Mouse (Mus musculus) midbrain, embryonic 15.5 days (tissue): ENCODE results near the gene Plcb4. TPM values are rescaled to one million over a fixed set of nuclear protein-coding genes. Genes with fewer than 3 reads are reported as not detected.
"Not testable (repeated sequence)": the region's sequence is repeated elsewhere in the genome, so short reads cannot be mapped to it uniquely, and the experiment has no call there.

ENCODE experiments used
- ATAC-seq: fragments of 200-750 bp; cut with Nextera tagmentation; replicated peaks from 2 replicates; pipeline ENCODE4 v1.8.0; 2017; ENCODE audit warnings: moderate TSS enrichment
- H3K27ac ChIP-seq: fragments of 300-500 bp; sonication (generic); 2 replicates; pipeline ENCODE4 v1.5.1; 2015; ENCODE audit warnings: mild to moderate bottlenecking, inconsistent platforms
- H3K27me3 ChIP-seq: fragments of 300-500 bp; sonication (generic); replicated peaks from 2 replicates; pipeline ENCODE4 v1.6.1; 2015; ENCODE audit warnings: inconsistent platforms
- H3K36me3 ChIP-seq: fragments of 300-500 bp; sonication (generic); replicated peaks from 2 replicates; pipeline ENCODE4 v1.6.1; 2015; ENCODE audit warnings: inconsistent platforms
- H3K4me1 ChIP-seq: fragments of 300-500 bp; sonication (generic); 2 replicates; pipeline ENCODE4 v1.6.1; 2015; ENCODE audit warnings: inconsistent platforms
- H3K4me2 ChIP-seq: fragments of 300-500 bp; sonication (generic); 2 replicates; pipeline ENCODE4 v1.6.1; 2015; ENCODE audit warnings: inconsistent platforms, mild to moderate bottlenecking, moderate library complexity
- H3K4me3 ChIP-seq: fragments of 300-500 bp; sonication (generic); 2 replicates; pipeline ENCODE4 v1.5.1; 2015; ENCODE audit warnings: mild to moderate bottlenecking, inconsistent platforms
- H3K9ac ChIP-seq: fragments of 300-500 bp; sonication (generic); 2 replicates; pipeline ENCODE4 v1.6.1; 2015; ENCODE audit warnings: mild to moderate bottlenecking, inconsistent platforms
- H3K9me3 ChIP-seq: fragments of 300-500 bp; sonication (generic); 2 replicates; pipeline ENCODE4 v1.6.1; 2016; ENCODE audit warnings: inconsistent platforms
- WGBS: fragments of 180-500 bp; shearing (Covaris S2); methylation state at CpG from one replicate; pipeline ENCODE4 v1.1.7; 2015; ENCODE audit warnings: mixed read lengths; 5-methylcytosine and 5-hydroxymethylcytosine counted together
- polyA plus RNA-seq: library from polyadenylated mRNA; unstranded; fragments of >200 nt; fragmentation: Nextera tagmentation; extraction: Ambion mirVana; gene quantifications from 2 replicates; pipeline ENCODE4 v1.2.1, GENCODE M21; 2015

Gene Plcb4
- polyA plus RNA-seq, 1 experiment from 2014 or later, result 47.8 TPM

DNA sequence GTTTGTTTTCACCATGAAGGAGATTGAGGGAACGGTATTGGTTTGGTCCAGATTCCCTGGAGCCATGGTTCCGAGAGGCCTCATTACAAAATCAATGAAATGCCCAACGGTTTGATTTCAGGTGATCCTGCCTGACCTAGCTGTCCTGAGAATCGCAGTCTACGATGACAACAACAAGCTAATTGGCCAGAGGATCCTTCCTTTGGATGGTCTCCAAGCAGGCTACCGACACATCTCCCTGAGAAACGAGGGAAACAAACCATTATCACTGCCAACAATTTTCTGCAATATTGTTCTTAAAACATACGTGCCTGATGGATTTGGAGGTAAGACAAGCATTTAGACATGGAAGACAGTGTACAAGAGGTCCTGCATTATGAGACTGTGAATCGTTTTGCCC, 317.2 kb downstream of the Plcb4 start:
- H3K36me3 ChIP-seq, result no peaks in the 10 kb centered on the region; the same call in 1 of the 2 replicates
- H3K4me1 ChIP-seq, result no peaks in the 10 kb centered on the region
- whole genome bisulfite sequencing, result 82% methylated on average over 9 of the region's 9 CpGs
- no peak overlapping the region for H3K27ac ChIP-seq
- no peak overlapping the region for H3K4me3 ChIP-seq
- H3K9ac ChIP-seq, result no peak overlapping the region
- H3K4me2 ChIP-seq, result no peak overlapping the region
- ATAC-seq, result no peak
- H3K27me3 ChIP-seq, result no peaks in the 10 kb centered on the region
- H3K9me3 ChIP-seq, result no peaks in the 10 kb centered on the region

DNA sequence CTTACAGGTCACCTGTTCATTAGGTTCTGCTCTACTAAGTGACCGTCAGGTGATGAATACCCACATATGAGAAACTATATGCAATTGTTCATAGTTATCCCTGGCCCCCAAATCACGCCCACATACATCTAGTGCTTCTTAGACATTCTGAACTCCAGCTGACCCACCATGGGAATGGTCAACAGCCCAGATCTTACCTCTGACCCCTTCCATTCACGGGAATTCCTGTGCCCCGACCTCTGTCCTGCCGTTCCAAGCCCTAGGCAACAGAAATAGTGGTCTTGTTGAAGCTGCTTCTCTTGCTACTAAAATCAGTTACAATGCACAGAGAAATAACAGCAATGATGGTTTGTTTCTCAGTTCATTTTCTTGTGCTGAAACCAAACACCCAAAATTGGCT, 320.0 kb downstream of the Plcb4 start:
- no peak for ATAC-seq
- Histone ChIP-seq H3K4me2 (no peak overlapping the region), H3K9me3 (no peaks in the 10 kb centered on the region), H3K4me3 (no peak overlapping the region), H3K27ac (no peak overlapping the region), H3K9ac (no peak overlapping the region), H3K27me3 (no peaks in the 10 kb centered on the region), H3K36me3 (peaks cover 2% of the 10 kb centered on the region; the same call in 1 of the 2 replicates), H3K4me1 (no peaks in the 10 kb centered on the region)
- 69% methylated on average over 5 of the region's 5 CpGs for WGBS

DNA sequence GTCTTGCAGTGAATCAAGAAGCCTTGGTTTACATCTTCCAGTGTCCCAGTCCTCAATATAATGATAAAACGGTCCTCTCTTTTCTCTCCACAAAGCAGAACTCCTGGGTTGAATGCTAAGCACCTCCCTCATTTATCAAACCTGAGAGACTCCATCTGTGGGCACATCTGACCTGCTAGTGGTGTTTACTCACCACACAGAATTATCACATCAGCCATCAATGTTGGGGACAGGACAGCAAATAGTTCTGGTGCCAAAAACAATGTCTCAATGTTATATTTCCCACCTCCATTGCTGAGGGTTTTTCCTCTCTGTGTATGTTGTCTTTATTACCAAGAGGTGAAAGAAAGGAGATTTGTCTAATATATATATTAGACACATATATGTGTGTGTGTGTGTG, 321.6 kb downstream of the Plcb4 start:
- no peaks in the 10 kb centered on the region for H3K9me3 ChIP-seq
- no peaks in the 10 kb centered on the region for H3K27me3 ChIP-seq
- 76% methylated on average over 1 of the region's 1 CpGs for WGBS
- no peak for ATAC-seq
- H3K4me3 ChIP-seq, result no peak overlapping the region
- H3K4me1 ChIP-seq, result no peaks in the 10 kb centered on the region
- no peak overlapping the region for H3K4me2 ChIP-seq
- no peak overlapping the region for H3K27ac ChIP-seq
- peaks cover 7% of the 10 kb centered on the region; the same call in 1 of the 2 replicates for H3K36me3 ChIP-seq
- H3K9ac ChIP-seq, result no peak overlapping the region

DNA sequence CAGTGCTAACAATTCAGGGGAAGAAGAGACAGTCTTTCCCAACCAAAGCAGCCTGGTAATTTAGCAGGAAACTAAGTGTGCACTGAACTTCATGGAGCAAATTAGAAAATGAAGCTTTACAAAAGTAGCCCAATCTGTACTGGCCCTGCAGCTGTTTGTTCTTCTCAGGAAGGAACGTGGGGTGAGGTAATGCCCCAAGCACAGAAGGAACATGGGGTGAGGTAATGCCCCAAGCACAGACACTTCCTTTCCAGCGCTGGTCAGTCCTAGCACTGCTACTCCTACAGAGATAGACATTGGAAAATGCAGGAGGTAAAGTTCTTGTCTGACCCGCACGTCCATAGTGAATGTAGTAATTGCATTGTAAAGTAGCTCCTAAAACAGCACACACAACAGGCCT, 325.2 kb downstream of the Plcb4 start:
- H3K9ac ChIP-seq, result no peak overlapping the region
- no peak overlapping the region for H3K27ac ChIP-seq
- no peaks in the 10 kb centered on the region for H3K27me3 ChIP-seq
- no peak for ATAC-seq
- no peaks in the 10 kb centered on the region for H3K4me1 ChIP-seq
- no peak overlapping the region for H3K4me2 ChIP-seq
- H3K36me3 ChIP-seq, result 0 out of 2 replicates have a peak, but pooled peaks cover 7% of the 10 kb centered on the region
- no peak overlapping the region for H3K4me3 ChIP-seq
- WGBS, result 92% methylated on average over 4 of the region's 4 CpGs
- H3K9me3 ChIP-seq, result no peaks in the 10 kb centered on the region

DNA sequence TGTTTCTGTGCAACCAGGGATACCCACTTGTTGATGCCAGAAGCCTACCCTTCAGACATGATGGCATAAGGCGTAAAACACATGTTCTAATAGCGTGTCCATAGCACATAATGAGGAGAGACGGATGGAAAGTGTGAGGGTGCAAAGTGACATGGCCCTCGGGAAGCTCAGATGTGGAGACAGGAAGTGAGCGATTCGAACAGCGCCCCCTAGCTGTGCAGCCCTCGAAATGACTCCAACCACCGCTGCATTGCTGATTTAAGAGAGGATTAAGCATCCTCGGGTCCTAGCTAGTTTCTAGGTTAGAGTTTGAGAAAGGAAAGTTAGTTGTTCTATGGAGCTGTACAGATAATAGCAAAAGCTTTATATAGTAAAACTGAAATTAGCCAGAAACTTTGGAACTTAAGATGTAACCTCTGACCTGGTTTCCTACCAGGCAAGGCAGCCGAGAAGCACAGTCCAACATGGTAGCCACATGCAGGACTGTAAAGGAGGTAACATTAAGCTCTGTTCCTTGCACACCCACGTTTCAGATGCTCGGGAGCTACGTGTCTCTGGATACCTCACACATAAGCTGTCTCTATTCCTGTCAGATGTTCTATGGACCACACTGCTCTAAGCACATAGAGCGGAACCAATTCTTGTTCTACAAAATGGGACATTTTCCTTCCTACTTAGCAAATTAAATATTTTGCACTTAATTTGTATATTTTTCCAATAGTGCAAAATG, 326.9 kb downstream of the Plcb4 start:
- Histone ChIP-seq H3K27me3 (no peaks in the 10 kb centered on the region), H3K9me3 (no peaks in the 10 kb centered on the region), H3K4me3 (no peak overlapping the region), H3K27ac (no peak overlapping the region), H3K4me2 (no peak overlapping the region), H3K36me3 (0 out of 2 replicates have a peak, but pooled peaks cover 7% of the 10 kb centered on the region), H3K9ac (no peak overlapping the region), H3K4me1 (no peaks in the 10 kb centered on the region)
- WGBS, result 88% methylated on average over 15 of the region's 15 CpGs
- ATAC-seq, result no peak

DNA sequence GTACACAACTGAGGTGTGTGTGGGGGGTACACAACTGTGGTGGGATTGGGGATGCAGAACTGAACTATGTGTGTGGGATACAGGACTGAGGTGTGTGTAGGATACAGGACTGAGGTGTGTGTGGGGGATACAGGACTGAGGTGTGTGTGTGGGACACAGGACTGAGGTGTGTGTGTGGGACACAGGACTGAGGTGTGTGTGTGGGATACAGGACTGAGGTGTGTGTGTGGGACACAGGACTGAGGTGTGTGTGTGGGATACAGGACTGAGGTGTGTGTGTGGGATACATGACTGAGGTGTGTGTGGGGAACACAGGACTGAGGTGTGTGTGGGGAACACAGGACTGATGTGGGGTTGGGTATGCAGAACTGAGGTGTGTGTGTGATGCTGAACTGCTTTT, 329.7 kb downstream of the Plcb4 start:
- H3K27me3 ChIP-seq, H3K9ac ChIP-seq, H3K4me2 ChIP-seq, H3K4me3 ChIP-seq, H3K36me3 ChIP-seq, H3K4me1 ChIP-seq, H3K27ac ChIP-seq, ATAC-seq, H3K9me3 ChIP-seq: not testable (repeated sequence)

DNA sequence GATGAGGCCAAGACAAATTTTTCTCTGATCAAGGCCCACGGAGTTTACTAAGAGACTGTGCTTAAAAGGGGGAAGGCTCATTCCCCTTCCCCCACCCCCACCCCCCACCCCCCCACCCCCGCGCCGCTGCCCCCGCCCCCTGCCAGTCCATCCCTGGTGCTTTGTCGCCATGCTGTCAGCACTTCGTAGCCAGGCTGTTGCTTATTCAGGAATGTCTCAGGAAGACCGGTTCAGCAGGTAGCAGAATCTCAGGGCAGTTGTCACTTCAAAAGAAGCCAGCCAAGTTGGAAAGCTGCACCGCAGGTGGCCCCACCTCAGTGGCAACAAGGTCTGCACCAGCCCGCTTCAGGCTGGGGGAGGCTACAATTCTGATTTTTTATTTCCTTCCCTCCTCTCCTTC, 331.9 kb downstream of the Plcb4 start:
- not testable (repeated sequence) for H3K4me1 ChIP-seq, H3K4me3 ChIP-seq, ATAC-seq, H3K4me2 ChIP-seq, H3K27ac ChIP-seq, H3K27me3 ChIP-seq, H3K9ac ChIP-seq, H3K36me3 ChIP-seq, H3K9me3 ChIP-seq
- 70% methylated on average over 10 of the region's 10 CpGs for WGBS

DNA sequence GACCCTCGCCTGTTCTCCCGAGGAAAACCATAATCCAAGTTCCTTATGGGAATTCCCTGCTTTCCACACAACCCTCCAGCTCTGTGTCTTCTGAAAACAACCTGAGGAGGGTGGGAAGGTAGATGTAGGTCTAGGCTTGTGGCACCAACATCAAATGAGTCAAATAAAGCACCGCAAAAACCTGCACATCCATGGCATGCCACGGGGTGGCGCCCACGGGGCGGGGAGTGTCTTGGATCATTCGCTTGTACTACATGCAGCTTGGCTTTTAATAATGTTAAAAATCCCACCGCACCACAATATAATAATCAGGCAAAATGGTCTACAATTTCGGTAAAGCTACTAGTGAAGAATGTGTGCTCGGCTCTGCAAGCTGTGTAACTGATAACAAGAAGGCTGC, 334.5 kb downstream of the Plcb4 start:
- Histone ChIP-seq H3K9ac (no peak overlapping the region), H3K9me3 (no peaks in the 10 kb centered on the region), H3K4me2 (no peak overlapping the region), H3K27me3 (no peaks in the 10 kb centered on the region), H3K4me3 (no peak overlapping the region), H3K36me3 (peaks cover 3% of the 10 kb centered on the region; the same call in 1 of the 2 replicates), H3K4me1 (peaks cover 11% of the 10 kb centered on the region), H3K27ac (no peak overlapping the region)
- WGBS, result 79% methylated on average over 11 of the region's 11 CpGs
- no peak for ATAC-seq

DNA sequence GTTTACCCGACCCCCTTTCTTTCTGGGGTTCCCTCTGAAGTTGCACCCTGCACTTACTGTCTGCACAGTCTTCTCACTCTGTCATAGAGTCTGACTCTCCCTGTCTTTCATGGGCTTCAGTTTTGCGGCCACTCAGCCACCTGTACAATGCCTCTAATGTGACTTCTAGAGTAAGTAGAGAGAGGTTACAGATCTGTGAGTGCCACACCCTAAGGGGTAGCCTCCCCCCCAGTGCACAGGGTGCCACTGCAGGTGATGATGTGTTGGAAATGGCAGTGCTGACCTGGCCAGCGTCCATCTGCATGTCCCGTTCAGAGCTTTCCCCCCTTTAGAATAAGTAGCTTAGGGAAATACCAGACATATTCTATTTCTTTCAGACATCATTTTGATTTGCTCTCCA, 336.4 kb downstream of the Plcb4 start:
- no peak overlapping the region for H3K4me2 ChIP-seq
- H3K36me3 ChIP-seq, result peaks cover 3% of the 10 kb centered on the region; the same call in 1 of the 2 replicates
- no peak overlapping the region for H3K27ac ChIP-seq
- no peak overlapping the region for H3K9ac ChIP-seq
- H3K27me3 ChIP-seq, result no peaks in the 10 kb centered on the region
- peaks cover 12% of the 10 kb centered on the region for H3K4me1 ChIP-seq
- ATAC-seq, result no peak
- H3K4me3 ChIP-seq, result no peak overlapping the region
- no peaks in the 10 kb centered on the region for H3K9me3 ChIP-seq
- WGBS, result 89% methylated on average over 4 of the region's 4 CpGs

DNA sequence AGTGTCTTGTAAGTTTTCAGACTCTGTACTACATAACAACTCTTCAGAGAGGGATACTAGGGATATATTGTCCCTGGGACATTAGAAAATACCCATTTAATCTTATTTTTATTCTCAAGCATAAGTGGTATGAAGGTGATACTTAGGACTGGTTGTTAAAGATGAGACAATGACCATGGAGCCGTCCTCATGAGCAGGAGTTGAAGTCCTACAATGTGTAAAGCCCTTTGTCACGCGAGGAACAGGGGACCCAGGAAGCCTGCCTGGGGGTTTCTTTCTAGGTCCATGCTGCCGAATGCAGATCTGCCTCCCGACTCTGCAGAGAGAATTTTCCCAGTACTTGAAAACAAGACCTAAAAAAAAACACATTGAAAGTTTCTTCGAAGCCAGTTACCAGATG, 338.1 kb downstream of the Plcb4 start:
- Histone ChIP-seq H3K9me3 (no peaks in the 10 kb centered on the region), H3K4me3 (no peak overlapping the region), H3K27ac (peak overlapping the region; percentile 58; the same call in 1 of the 2 replicates), H3K36me3 (peaks cover 3% of the 10 kb centered on the region; the same call in 1 of the 2 replicates), H3K27me3 (no peaks in the 10 kb centered on the region), H3K9ac (no peak overlapping the region), H3K4me1 (peaks cover 12% of the 10 kb centered on the region), H3K4me2 (no peak overlapping the region)
- 85% methylated on average over 6 of the region's 6 CpGs for WGBS
- ATAC-seq, result no peak

DNA sequence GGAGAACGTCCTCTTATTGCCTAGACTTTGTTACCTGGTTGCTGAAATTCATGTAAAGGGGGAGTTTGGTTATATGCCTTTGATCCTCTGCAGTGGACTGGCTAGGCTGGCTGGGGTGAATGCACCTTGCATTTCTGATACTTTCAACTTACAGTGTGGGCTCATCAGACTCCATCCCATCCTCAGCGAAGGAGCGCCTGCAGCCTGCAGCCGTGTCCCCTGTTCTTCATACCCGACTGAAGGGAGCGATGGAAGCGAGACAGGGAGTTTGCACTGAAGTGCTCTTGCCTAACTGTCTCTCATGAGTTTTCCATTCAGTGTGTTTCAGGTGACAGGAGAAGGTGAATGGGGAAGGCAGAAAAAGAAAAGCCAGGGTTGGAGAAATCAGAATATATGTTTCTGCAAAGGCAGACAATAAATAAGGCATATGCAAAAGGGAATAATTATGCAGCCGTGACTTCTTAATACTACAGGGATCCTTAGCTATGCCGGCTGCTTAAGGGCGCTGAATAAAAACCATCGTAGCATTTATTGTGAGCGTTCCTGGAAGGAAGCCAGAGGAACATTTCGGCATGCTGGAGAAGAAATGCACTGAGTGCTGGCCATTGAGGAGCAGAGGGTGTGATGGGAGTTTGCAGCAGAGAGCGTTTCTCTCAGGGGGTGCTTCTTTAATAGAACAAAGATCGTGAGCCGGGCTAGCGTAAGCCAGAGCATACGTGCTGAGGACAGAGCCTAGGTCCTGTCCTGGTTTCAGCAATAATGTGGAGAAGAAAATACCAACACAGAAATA, 338.7 kb downstream of the Plcb4 start:
- Histone ChIP-seq H3K36me3 (peaks cover 3% of the 10 kb centered on the region; the same call in 1 of the 2 replicates), H3K4me2 (peak overlapping the region; percentile 30), H3K9me3 (no peaks in the 10 kb centered on the region), H3K4me3 (no peak overlapping the region), H3K4me1 (peaks cover 12% of the 10 kb centered on the region), H3K27me3 (no peaks in the 10 kb centered on the region), H3K27ac (peak overlapping the region; percentile 58), H3K9ac (peak overlapping the region; percentile 14; the same call in 1 of the 2 replicates)
- 44% methylated on average over 18 of the region's 18 CpGs for WGBS
- ATAC-seq, result peak; percentile 44

DNA sequence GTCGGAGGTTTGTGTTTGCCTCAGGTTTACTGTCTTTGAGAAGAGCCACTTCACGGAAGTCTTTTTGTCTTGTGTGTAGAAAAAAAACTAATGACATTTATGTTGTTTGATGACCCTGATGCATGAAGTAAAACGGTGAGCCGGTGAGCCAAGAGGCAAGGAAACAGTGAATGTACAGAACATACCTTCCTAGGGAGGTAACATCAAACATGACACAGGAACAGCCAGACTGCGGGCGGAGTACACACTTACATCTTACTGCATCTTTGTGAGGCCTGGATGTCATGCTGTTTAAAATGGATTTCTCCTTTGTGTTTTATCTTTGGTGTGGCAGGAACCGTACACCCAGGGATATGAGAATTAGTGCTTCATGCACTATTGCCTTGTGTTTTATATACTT, 340.1 kb downstream of the Plcb4 start:
- Histone ChIP-seq H3K4me1 (peaks cover 12% of the 10 kb centered on the region), H3K9me3 (no peaks in the 10 kb centered on the region), H3K36me3 (peaks cover 3% of the 10 kb centered on the region; the same call in 1 of the 2 replicates), H3K9ac (no peak overlapping the region), H3K27me3 (no peaks in the 10 kb centered on the region), H3K27ac (no peak overlapping the region), H3K4me3 (no peak overlapping the region), H3K4me2 (no peak overlapping the region)
- ATAC-seq, result no peak
- WGBS, result 87% methylated on average over 7 of the region's 7 CpGs
